18 mouse cellular contexts compared by ENCODE assay signal in genomic region chr2:132507521-132507920, GRCm38 (mm10).
DNase-seq lines count a peak whose midpoint lies in the region; ATAC-seq lines count a peak whose summit lies in the region.
"Had no signal": no experiment of that assay in that cellular context is flagged by ENCODE, and none has a peak within 500 bp of the region (broad histone marks: within the 10 kb centered on the region; RNA-seq: fewer than 3 reads in every experiment).

No protein-coding gene starts in this region.

- peaks cover 3% of the 10 kb centered on the region for H3K4me1 ChIP-seq in heart, embryonic 10.5 days
- H3K4me1 ChIP-seq in embryonic facial prominence, embryonic 14.5 days (ENCODE audit: control insufficient read depth, insufficient read depth, low read length), result peaks cover 9% of the 10 kb centered on the region; the same call in 1 of the 2 replicates
- H3K4me1 ChIP-seq: neural tube, embryonic 15.5 days had no signal

- no peak for DNase-seq in heart, embryonic 10.5 days (ENCODE audit: low spot score)
- DNase-seq in heart, postnatal 10 days, result no peak
- DNase-seq in layer of hippocampus, adult 9-11 months, result peak; percentile 30
- no peak for DNase-seq in layer of hippocampus, postnatal 25 days (ENCODE audit: extremely low spot score in 1 of 2, low spot score in 1 of 2)
- peak; percentile 28 for DNase-seq in ES-CJ7 (ENCODE audit: low read depth, low spot score)
- DNase-seq in embryonic facial prominence, embryonic 14.5 days (ENCODE audit: low spot score), result no peak
- no peak for DNase-seq in spleen, postnatal 14 days (ENCODE audit: low spot score in 2 of 2)
- DNase-seq: gastrocnemius, postnatal 14 days; kidney, adult 11 months; liver; liver, postnatal 0 days; midbrain, embryonic 14.5 days; thymus, adult 18-20 months had no signal

- H3K9ac ChIP-seq in embryonic facial prominence, embryonic 14.5 days (ENCODE audit: low read depth, low read length), result no peak overlapping the region
- H3K9ac ChIP-seq: liver, postnatal 0 days; neural tube, embryonic 15.5 days had no signal

- no peaks in the 10 kb centered on the region for H3K36me3 ChIP-seq in heart, embryonic 10.5 days
- H3K36me3 ChIP-seq in embryonic facial prominence, embryonic 14.5 days (ENCODE audit: control insufficient read depth, insufficient read depth, low read length), result no peaks in the 10 kb centered on the region
- H3K36me3 ChIP-seq: forebrain, embryonic 10.5 days; neural tube, embryonic 15.5 days had no signal

- 36% methylated on average over 6 of the region's 6 CpGs for WGBS in heart, embryonic 10.5 days
- 42% methylated on average over 6 of the region's 6 CpGs for WGBS in embryonic facial prominence, embryonic 14.5 days

- no peak overlapping the region for H3K27ac ChIP-seq in heart, embryonic 10.5 days
- H3K27ac ChIP-seq in embryonic facial prominence, embryonic 14.5 days (replicated peaks; ENCODE audit: low read depth, low read length), result no peak overlapping the region
- H3K27ac ChIP-seq: forebrain, embryonic 10.5 days; hindbrain, postnatal 0 days; kidney, postnatal 0 days; neural tube, embryonic 15.5 days had no signal

- H3K4me3 ChIP-seq in heart, embryonic 10.5 days, result peak overlapping the region; percentile 19; the same call in 1 of the 2 replicates
- H3K4me3 ChIP-seq in embryonic facial prominence, embryonic 14.5 days (ENCODE audit: low read depth, low read length), result 0 out of 2 replicates have a peak overlapping the region, but pooled peaks have one; percentile 5
- H3K4me3 ChIP-seq: forebrain, embryonic 10.5 days; myocyte; neural tube, embryonic 15.5 days had no signal

- intact Hi-C loops in heart, postnatal 10 days (cut with DNase I), result no loop called here

- no peaks in the 10 kb centered on the region for H3K9me3 ChIP-seq in heart, embryonic 10.5 days
- no peaks in the 10 kb centered on the region for H3K9me3 ChIP-seq in embryonic facial prominence, embryonic 14.5 days (ENCODE audit: control insufficient read depth, low read length)
- H3K9me3 ChIP-seq: forebrain, embryonic 10.5 days; neural tube, embryonic 15.5 days had no signal

- no peak for ATAC-seq in embryonic facial prominence, embryonic 14.5 days (ENCODE audit: low read depth)
- ATAC-seq: hindbrain, postnatal 0 days; liver, postnatal 0 days had no signal

- H3K27me3 ChIP-seq in heart, embryonic 10.5 days (ENCODE audit: insufficient read depth, poor library complexity, severe bottlenecking), result no peaks in the 10 kb centered on the region
- no peaks in the 10 kb centered on the region for H3K27me3 ChIP-seq in embryonic facial prominence, embryonic 14.5 days (replicated peaks; ENCODE audit: control insufficient read depth, insufficient read depth, low read length)
- H3K27me3 ChIP-seq: neural tube, embryonic 15.5 days had no signal

- peak overlapping the region; percentile 28; the same call in 1 of the 2 replicates for H3K4me2 ChIP-seq in embryonic facial prominence, embryonic 14.5 days (ENCODE audit: low read depth, low read length)
- H3K4me2 ChIP-seq: neural tube, embryonic 15.5 days had no signal

Comparison
In these comparisons a context has a peak if more than half of its experiments do, and no peak if none do; other contexts are left out.
1. DNase-seq: peak in layer of hippocampus, adult 9-11 months (single experiment) and ES-CJ7 (single experiment); none in heart, embryonic 10.5 days (single experiment), heart, postnatal 10 days (0 of 2), layer of hippocampus, postnatal 25 days (0 of 2), embryonic facial prominence, embryonic 14.5 days (single experiment) and spleen, postnatal 14 days (0 of 2).